Mouse (Mus musculus) adrenal gland, postnatal 0 days (tissue): ENCODE data around the gene Gm21921. TPM values are rescaled to one million over a fixed set of nuclear protein-coding genes. Genes with fewer than 3 reads are reported as not detected.

Experiments
- polyA plus RNA-seq: library from polyadenylated mRNA; unstranded; fragments of >200 nt; fragmentation: Nextera tagmentation; extraction: Ambion mirVana; gene quantifications from 2 replicates; pipeline ENCODE4 v1.2.1, GENCODE M21; 2015

Gene Gm21921
- not detected in 2 replicates for polyA plus RNA-seq

GRCm38 (mm10) chrY:24796143-24796542 lies at the start of gene Gm21921:
Gm21921 (minus strand) TSS chrY:24796243.

